Mouse (Mus musculus) ovary, postnatal 36 days (tissue): ENCODE results near the gene Znrf3.
A peak's percentile ranks its signal among the peaks of the same experiment; 100 is the strongest.

Experiments used
- DNase-seq: peaks from one replicate; pipeline ENCODE4 v3.0.0; 2022; ENCODE audit warnings: low spot score, mixed read lengths

The Znrf3 gene

GRCm38 (mm10) chr11:5442590-5443021 is 2.0 kb downstream of the Znrf3 start:
- DNase-seq: no peak

- no peak for DNase-seq
These were observed 7.0 kb downstream of the Znrf3 start for GRCm38 (mm10) chr11:5437646-5438045.

GRCm38 (mm10) chr11:5436988-5437387 is 7.7 kb downstream of the Znrf3 start:
- no peak for DNase-seq

- DNase-seq: no peak
These were observed 9.2 kb downstream of the Znrf3 start for GRCm38 (mm10) chr11:5435493-5435892.

GRCm38 (mm10) chr11:5432330-5432729 is 12.3 kb downstream of the Znrf3 start:
- peak; percentile 38 for DNase-seq

GRCm38 (mm10) chr11:5430863-5431262 is 13.8 kb downstream of the Znrf3 start:
- DNase-seq: no peak

GRCm38 (mm10) chr11:5429396-5430190 is 15.1 kb downstream of the Znrf3 start:
- no peak for DNase-seq

GRCm38 (mm10) chr11:5427251-5427650 is 17.4 kb downstream of the Znrf3 start:
- no peak for DNase-seq

GRCm38 (mm10) chr11:5426317-5426716 is 18.3 kb downstream of the Znrf3 start:
- DNase-seq: no peak

GRCm38 (mm10) chr11:5425106-5425505 is 19.5 kb downstream of the Znrf3 start:
- DNase-seq: no peak

- no peak for DNase-seq
These were observed 20.5 kb downstream of the Znrf3 start for GRCm38 (mm10) chr11:5424185-5424584.

- no peak for DNase-seq
These were observed 21.6 kb downstream of the Znrf3 start for GRCm38 (mm10) chr11:5423000-5423399.

- no peak for DNase-seq
These were observed 22.4 kb downstream of the Znrf3 start for GRCm38 (mm10) chr11:5422252-5422636.

GRCm38 (mm10) chr11:5421506-5422251 is 23.0 kb downstream of the Znrf3 start:
- no peak for DNase-seq

- DNase-seq: peak; percentile 17
These were observed 28.9 kb downstream of the Znrf3 start for GRCm38 (mm10) chr11:5415617-5416338.

GRCm38 (mm10) chr11:5414856-5415616 is 29.6 kb downstream of the Znrf3 start:
- no peak for DNase-seq

- no peak for DNase-seq
These were observed 31.9 kb downstream of the Znrf3 start for GRCm38 (mm10) chr11:5412644-5413190.

GRCm38 (mm10) chr11:5411577-5411976 is 33.1 kb downstream of the Znrf3 start:
- peak; percentile 30 for DNase-seq

GRCm38 (mm10) chr11:5404180-5404579 is 40.5 kb downstream of the Znrf3 start:
- no peak for DNase-seq

- no peak for DNase-seq
These were observed 42.4 kb downstream of the Znrf3 start for GRCm38 (mm10) chr11:5402127-5402733.
